Mouse (Mus musculus) right cerebral cortex, postnatal 10 days (tissue): ENCODE measurements at regions not wholly inside any gene's neighbourhood (a gene's known extent, or its start where the extent isn't known, plus 50 kb on each side); places are given as distances from the start of the nearest gene placed in this dataset.

Experiments used
- DNase-seq, 2 experiments: peaks; one replicate each; pipeline ENCODE4 v3.0.0; 2021; ENCODE audit warnings: low spot score in 2 of 2

- peak in 1 of 2 experiments; percentile 75 for DNase-seq
Measured at GRCm38 (mm10) chr15:84616880-84617279, 52.5 kb upstream of the Prr5 start.

GRCm38 (mm10) chr15:84613536-84614527 is 55.6 kb upstream of the Prr5 start:
- peak; percentile 92 to 94 for DNase-seq

- no peak for DNase-seq
Measured at GRCm38 (mm10) chr15:84612961-84613360, 55.3 kb upstream of the Rtl6 start.

- DNase-seq: peak; percentile 74 to 80
Measured at GRCm38 (mm10) chr15:84609825-84610442, 52.3 kb upstream of the Rtl6 start.

- no peak for DNase-seq
Measured at GRCm38 (mm10) chr15:84609063-84609462, 51.4 kb upstream of the Rtl6 start.
